Mouse (Mus musculus) cerebellum, postnatal 25 days (tissue): ENCODE measurements around the gene Abca13.
"Not testable (repeated sequence)": the region's sequence is repeated elsewhere in the genome, so short reads cannot be mapped to it uniquely, and the experiment has no call there.

Experiments
- DNase-seq, 2 experiments: peaks; one replicate each; pipeline ENCODE4 v3.0.0; 2021; ENCODE audit warnings: mixed read lengths in 2 of 2

Gene Abca13

GRCm38 (mm10) chr11:9291168-9291567, 99.4 kb downstream of the Abca13 start:
- no peak for DNase-seq

DNA sequence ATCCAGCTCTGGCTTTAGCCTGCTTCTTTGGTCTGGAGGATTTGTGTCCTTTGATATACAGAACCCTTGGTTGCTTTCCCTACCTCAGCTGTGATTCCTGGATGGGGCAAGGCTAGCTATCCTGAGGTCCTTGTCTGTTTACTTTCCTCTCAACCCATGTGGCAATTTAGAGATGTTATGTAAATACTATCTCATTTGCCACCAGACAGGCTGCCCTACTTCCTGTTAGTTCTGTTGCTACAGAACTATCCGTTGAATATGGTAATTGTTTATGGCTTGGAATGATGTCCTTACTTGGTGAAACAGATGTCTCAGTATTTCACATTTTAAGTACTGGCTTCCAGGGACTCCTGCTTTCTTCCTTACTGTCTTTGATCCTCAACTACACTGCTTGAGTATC, 107.9 kb downstream of the Abca13 start:
- no peak for DNase-seq

DNA sequence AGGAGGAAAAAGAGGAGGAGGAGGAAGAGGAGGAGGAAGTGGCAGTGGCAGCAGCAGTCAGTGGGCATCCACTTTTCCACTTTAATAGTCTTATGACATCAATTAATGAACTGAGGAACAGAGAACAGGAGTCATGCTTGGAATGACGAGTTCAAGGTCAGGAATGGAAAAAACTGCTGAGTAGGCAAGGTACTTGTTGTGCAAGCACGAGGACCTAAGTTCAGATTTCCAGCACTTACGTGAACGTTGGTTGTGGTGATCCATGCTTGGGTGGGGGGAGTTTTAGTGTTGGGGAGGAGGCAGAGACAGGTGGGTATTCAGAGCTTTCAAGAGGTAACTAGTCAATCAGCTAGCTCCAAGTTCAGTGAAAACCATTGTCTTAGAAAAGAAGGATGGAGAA, 113.7 kb downstream of the Abca13 start:
- no peak for DNase-seq

- no peak for DNase-seq
Measured at GRCm38 (mm10) chr11:9316545-9316944, 124.8 kb downstream of the Abca13 start.

GRCm38 (mm10) chr11:9317076-9317929, 125.6 kb downstream of the Abca13 start:
- peak; percentile 72 to 82 for DNase-seq

DNA sequence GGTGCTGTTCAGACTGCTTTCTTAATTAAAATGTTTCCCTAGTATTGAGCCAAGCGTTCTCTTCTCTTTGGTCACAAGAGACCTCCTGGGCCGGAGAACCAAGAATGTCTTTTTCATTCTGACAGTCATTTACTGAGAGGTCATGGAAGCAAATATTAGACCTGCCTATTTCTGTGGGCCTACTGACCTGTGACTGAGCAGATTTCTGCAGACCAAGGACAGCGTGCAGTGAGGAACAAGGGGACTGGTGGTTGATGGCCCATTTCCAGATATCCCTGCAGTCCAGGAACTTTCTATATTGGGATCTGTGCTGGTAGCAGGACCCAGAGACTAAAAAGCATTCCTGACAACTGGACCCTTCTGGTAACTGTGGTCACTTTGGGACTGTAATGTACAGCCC, 146.4 kb downstream of the Abca13 start:
- DNase-seq = no peak

DNA sequence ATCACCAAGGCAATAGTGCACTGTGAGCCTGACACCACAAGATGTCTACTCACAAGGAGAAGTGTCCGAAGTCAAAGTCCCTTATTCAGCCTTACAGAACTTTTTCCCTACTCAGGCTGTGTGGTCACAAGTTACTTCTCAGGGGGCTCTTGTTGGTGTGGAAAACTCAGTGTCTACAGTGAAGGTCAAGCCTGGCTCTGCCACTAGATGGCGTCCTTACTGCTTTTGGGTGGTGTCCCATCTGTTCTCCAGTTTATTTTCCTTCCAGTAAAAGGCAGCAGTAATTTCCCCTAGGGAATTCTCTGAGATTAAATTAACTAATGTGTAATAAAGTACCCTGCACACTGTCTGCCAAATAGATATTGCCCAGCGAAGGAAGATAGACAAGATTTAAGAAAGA, 156.0 kb downstream of the Abca13 start:
- peak in 1 of 2 experiments; percentile 20 for DNase-seq

GRCm38 (mm10) chr11:9373160-9373559, 181.4 kb downstream of the Abca13 start:
- DNase-seq = no peak

GRCm38 (mm10) chr11:9374426-9374825, 182.7 kb downstream of the Abca13 start:
- not testable (repeated sequence) for DNase-seq

DNA sequence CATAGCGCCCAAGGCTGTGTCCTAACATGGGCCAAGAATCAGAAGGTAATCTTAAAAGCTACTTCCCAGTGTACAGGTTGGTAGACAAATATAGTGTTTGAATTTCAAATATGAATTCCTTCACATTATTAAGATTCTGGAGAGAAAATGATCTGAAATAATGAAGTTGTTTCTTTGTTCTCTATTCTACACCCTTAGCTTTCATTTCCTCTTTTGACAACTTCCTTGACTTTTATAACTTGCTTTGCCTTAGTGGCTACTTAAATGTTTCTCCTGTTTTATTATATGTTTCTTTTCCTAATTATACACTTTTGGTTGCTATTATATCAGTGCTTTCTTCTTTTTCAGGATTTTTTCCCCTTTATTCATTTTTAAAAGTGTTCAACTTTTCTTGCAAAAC, 196.8 kb downstream of the Abca13 start:
- DNase-seq = no peak

DNA sequence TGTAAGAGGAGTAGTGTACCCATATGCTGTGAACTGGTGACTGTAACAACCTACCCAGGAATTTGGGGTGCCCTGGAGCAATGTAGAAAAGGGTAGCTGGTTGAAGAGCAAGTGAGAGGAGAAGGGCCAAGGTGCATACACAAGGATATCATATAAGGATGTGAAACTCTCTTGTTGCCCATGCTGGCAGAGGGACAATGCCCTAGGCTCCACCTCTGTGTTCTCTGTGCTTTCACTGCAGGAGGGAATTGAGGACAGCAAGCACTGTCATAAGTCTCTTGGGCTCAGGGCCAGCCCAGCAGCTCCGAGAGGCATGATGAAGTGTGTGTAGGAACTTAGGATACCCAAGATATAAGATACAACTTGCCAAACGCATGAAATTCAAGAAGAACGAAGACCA, 225.2 kb downstream of the Abca13 start:
- DNase-seq = no peak

DNA sequence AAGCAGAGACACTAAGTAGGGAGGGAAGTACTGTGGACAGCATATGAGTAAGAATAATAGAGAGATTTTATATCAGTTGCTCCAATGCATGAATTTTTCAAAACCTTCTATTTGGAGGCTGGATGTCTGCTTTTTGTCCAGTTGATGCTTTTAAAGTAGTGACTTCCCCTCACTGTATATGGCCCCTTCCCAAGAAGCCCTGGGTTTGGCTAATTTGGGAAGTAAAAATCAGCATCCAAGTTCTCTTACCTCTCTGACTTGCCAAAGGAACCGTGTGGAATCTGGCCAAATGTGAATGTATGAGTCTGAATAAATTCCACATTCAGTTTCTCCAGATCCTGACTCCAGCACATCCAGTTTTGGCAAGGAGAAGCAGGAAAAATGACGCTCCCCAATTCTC, 228.5 kb downstream of the Abca13 start:
- DNase-seq = no peak

GRCm38 (mm10) chr11:9427411-9427810, 235.7 kb downstream of the Abca13 start:
- no peak for DNase-seq

GRCm38 (mm10) chr11:9432807-9433206, 241.1 kb downstream of the Abca13 start:
- no peak for DNase-seq

DNA sequence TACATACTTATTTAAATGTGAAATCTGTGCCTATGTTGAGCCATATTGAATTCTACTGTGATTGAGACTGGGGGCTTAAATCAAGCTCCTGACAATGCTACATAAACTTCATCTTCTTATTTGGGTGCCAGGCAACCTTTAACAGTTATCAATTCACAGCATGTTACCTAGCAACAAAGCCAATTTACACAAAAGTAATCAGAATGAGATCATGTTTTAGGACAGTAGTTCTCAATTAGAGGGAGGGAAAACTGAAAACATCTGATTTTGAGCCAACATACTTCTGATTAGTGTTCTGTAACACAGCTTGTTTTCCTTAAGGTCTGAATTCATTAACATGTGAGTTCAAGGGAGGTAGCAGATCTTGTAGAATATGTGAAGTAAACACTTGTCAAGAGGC, 244.9 kb downstream of the Abca13 start:
- DNase-seq = no peak

DNA sequence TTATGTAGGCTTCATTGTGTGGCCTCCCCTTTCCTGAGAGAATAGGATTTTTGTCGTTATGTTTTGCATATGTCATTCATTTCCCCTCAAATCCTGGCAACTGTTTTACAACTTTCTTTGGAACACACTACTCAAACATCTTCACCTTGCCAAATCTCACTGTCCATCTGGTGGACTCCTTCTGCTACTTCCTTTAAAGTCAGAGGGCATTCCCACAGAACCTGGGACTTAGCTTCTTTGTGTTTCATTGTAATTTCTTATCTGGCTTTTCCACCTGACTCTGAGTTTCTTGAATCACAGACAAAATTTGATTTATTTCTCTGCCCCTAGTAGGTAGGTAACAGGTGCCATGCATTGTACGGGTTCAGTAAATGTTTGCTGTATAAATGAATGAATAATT, 248.0 kb downstream of the Abca13 start:
- no peak for DNase-seq

DNA sequence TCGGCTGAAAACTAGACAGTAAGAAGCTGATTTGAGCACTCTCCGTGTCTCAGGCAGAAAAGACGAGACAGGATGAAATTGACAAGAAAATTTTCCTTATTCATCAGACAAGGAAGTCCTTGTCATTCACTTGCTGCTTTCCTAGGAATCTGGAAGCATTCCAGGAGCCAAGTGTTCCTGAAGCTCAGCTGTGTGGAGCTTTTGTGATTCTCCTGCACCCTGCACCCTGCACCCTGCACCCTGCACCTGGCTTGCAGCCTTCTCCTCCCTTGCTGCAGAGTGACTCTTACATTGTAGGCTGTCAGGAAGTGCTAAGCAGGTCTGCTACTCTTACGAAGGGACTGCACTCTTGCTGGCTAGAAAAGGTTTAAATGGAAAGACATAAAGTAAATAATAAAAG, 249.4 kb downstream of the Abca13 start:
- DNase-seq = no peak

GRCm38 (mm10) chr11:9472400-9472799, 280.7 kb downstream of the Abca13 start:
- DNase-seq = no peak

GRCm38 (mm10) chr11:9481511-9481910, 289.8 kb downstream of the Abca13 start:
- DNase-seq = peak; percentile 13 to 25

GRCm38 (mm10) chr11:9500326-9501142, 308.8 kb downstream of the Abca13 start:
- DNase-seq = peak; percentile 30 to 48

GRCm38 (mm10) chr11:9514966-9515365, 323.2 kb downstream of the Abca13 start:
- DNase-seq = not testable (repeated sequence)

DNA sequence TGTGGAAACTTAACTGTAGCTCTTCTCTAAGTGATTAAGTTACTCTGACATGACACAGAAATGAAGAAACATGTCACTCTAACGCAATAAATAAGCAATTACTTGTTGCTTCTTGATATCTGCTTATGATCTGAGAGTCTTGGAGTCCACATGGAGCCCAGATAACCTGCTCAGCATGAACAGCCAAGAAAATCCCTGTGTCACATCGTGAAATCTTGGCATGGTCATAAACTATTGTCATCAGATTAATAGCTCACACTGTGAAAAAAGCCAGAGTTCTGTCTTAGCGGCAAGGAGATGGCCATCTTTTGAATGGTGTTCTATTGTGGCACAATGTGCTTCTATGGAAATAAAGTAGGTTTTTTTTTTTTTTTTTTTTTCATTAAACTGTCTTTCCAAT, 336.8 kb downstream of the Abca13 start:
- no peak for DNase-seq

- DNase-seq = no peak
Measured at GRCm38 (mm10) chr11:9531715-9532114, 340.0 kb downstream of the Abca13 start.

- DNase-seq = no peak
Measured at GRCm38 (mm10) chr11:9533189-9533588, 341.4 kb downstream of the Abca13 start.
